Mouse (Mus musculus): Measurements from ENCODE around the gene Smoc1. TPM values are rescaled to one million over a fixed set of nuclear protein-coding genes. Genes with fewer than 3 reads are reported as not detected.
A peak's percentile ranks its signal among the peaks of the same experiment; 100 is the strongest.

The Smoc1 gene
- polyA plus RNA-seq, 1 experiment from 2014 or later = 27.1 TPM

GRCm38 (mm10) chr12:81188996-81189395 lies 162.4 kb downstream of the Smoc1 start:
- Histone ChIP-seq H3K27me3 (replicated peaks; ENCODE audit: low read depth, poor library complexity, severe bottlenecking) (no peaks in the 10 kb centered on the region), H3K27ac (replicated peaks) (no peak overlapping the region), H3K4me1 (0 out of 2 replicates have a peak, but pooled peaks cover under 1% of the 10 kb centered on the region), H3K36me3 (replicated peaks) (peaks cover 20% of the 10 kb centered on the region), H3K9me3 (no peaks in the 10 kb centered on the region), H3K4me3 (no peak overlapping the region)
- WGBS = 96% methylated on average over 4 of the region's 4 CpGs
- DNase-seq (ENCODE audit: low spot score) = no peak

GRCm38 (mm10) chr12:81189636-81190035 lies 163.0 kb downstream of the Smoc1 start:
- Histone ChIP-seq H3K4me1 (no peaks in the 10 kb centered on the region), H3K4me3 (no peak overlapping the region), H3K27ac (replicated peaks) (no peak overlapping the region), H3K36me3 (replicated peaks) (peaks cover 14% of the 10 kb centered on the region), H3K27me3 (replicated peaks; ENCODE audit: low read depth, poor library complexity, severe bottlenecking) (no peaks in the 10 kb centered on the region), H3K9me3 (no peaks in the 10 kb centered on the region)
- WGBS = 81% methylated on average over 1 of the region's 1 CpGs
- DNase-seq (ENCODE audit: low spot score) = no peak

- no peak overlapping the region for H3K27ac ChIP-seq (replicated peaks)
- H3K9me3 ChIP-seq = no peaks in the 10 kb centered on the region
- no peaks in the 10 kb centered on the region for H3K36me3 ChIP-seq (replicated peaks)
- WGBS = 90% methylated on average over 2 of the region's 2 CpGs
- H3K4me3 ChIP-seq = no peak overlapping the region
- no peaks in the 10 kb centered on the region for H3K4me1 ChIP-seq
- DNase-seq (ENCODE audit: low spot score) = no peak
- no peaks in the 10 kb centered on the region; the same call in 1 of the 2 replicates for H3K27me3 ChIP-seq (replicated peaks; ENCODE audit: low read depth, poor library complexity, severe bottlenecking)
These were observed 167.4 kb downstream of the Smoc1 start for GRCm38 (mm10) chr12:81193968-81194367.

- DNase-seq (ENCODE audit: low spot score) = no peak
- Histone ChIP-seq H3K9me3 (no peaks in the 10 kb centered on the region), H3K27me3 (replicated peaks; ENCODE audit: low read depth, poor library complexity, severe bottlenecking) (no peaks in the 10 kb centered on the region; the same call in 1 of the 2 replicates), H3K4me1 (peaks cover 8% of the 10 kb centered on the region), H3K4me3 (no peak overlapping the region), H3K36me3 (replicated peaks) (no peaks in the 10 kb centered on the region), H3K27ac (replicated peaks) (no peak overlapping the region)
- 79% methylated on average over 5 of the region's 5 CpGs for WGBS
These were observed 171.0 kb downstream of the Smoc1 start for GRCm38 (mm10) chr12:81197468-81198075.

- Histone ChIP-seq H3K9me3 (no peaks in the 10 kb centered on the region), H3K4me3 (no peak overlapping the region), H3K36me3 (replicated peaks) (no peaks in the 10 kb centered on the region), H3K27me3 (replicated peaks; ENCODE audit: low read depth, poor library complexity, severe bottlenecking) (no peaks in the 10 kb centered on the region; the same call in 1 of the 2 replicates), H3K4me1 (peaks cover 13% of the 10 kb centered on the region), H3K27ac (replicated peaks) (no peak overlapping the region)
- DNase-seq (ENCODE audit: low spot score) = peak; percentile 79
- 29% methylated on average over 23 of the region's 23 CpGs for WGBS
These were observed 172.8 kb downstream of the Smoc1 start for GRCm38 (mm10) chr12:81199280-81199955.

- Histone ChIP-seq H3K4me3 (no peak overlapping the region), H3K4me1 (peaks cover 13% of the 10 kb centered on the region), H3K9me3 (no peaks in the 10 kb centered on the region), H3K27me3 (replicated peaks; ENCODE audit: low read depth, poor library complexity, severe bottlenecking) (no peaks in the 10 kb centered on the region; the same call in 1 of the 2 replicates), H3K27ac (replicated peaks) (no peak overlapping the region), H3K36me3 (replicated peaks) (no peaks in the 10 kb centered on the region)
- 33% methylated on average over 1 of the region's 1 CpGs for WGBS
- no peak for DNase-seq (ENCODE audit: low spot score)
These were observed 176.6 kb downstream of the Smoc1 start for GRCm38 (mm10) chr12:81203226-81203625.

GRCm38 (mm10) chr12:81205619-81206560 lies 179.3 kb downstream of the Smoc1 start:
- H3K27me3 ChIP-seq (replicated peaks; ENCODE audit: low read depth, poor library complexity, severe bottlenecking) = no peaks in the 10 kb centered on the region
- WGBS = 23% methylated on average over 6 of the region's 6 CpGs
- peak; percentile 79 for DNase-seq (ENCODE audit: low spot score)
- H3K4me1 ChIP-seq = peaks cover 5% of the 10 kb centered on the region
- no peaks in the 10 kb centered on the region for H3K36me3 ChIP-seq (replicated peaks)
- no peaks in the 10 kb centered on the region for H3K9me3 ChIP-seq
- no peak overlapping the region for H3K27ac ChIP-seq (replicated peaks)
- H3K4me3 ChIP-seq = no peak overlapping the region

GRCm38 (mm10) chr12:81208559-81208958 lies 182.0 kb downstream of the Smoc1 start:
- H3K9me3 ChIP-seq = no peaks in the 10 kb centered on the region
- DNase-seq (ENCODE audit: low spot score) = no peak
- WGBS = 69% methylated on average over 2 of the region's 2 CpGs
- H3K27ac ChIP-seq (replicated peaks) = no peak overlapping the region
- H3K36me3 ChIP-seq (replicated peaks) = no peaks in the 10 kb centered on the region
- no peak overlapping the region for H3K4me3 ChIP-seq
- H3K4me1 ChIP-seq = no peaks in the 10 kb centered on the region
- no peaks in the 10 kb centered on the region for H3K27me3 ChIP-seq (replicated peaks; ENCODE audit: low read depth, poor library complexity, severe bottlenecking)

GRCm38 (mm10) chr12:81219339-81219738 lies 192.7 kb downstream of the Smoc1 start:
- WGBS = 74% methylated on average over 4 of the region's 4 CpGs
- Histone ChIP-seq H3K4me3 (no peak overlapping the region), H3K27me3 (replicated peaks; ENCODE audit: low read depth, poor library complexity, severe bottlenecking) (no peaks in the 10 kb centered on the region), H3K9me3 (no peaks in the 10 kb centered on the region), H3K36me3 (replicated peaks) (no peaks in the 10 kb centered on the region), H3K27ac (replicated peaks) (no peak overlapping the region), H3K4me1 (no peaks in the 10 kb centered on the region)
- DNase-seq (ENCODE audit: low spot score) = no peak

GRCm38 (mm10) chr12:81223276-81223675 lies 196.7 kb downstream of the Smoc1 start:
- Histone ChIP-seq H3K27ac (replicated peaks) (no peak overlapping the region), H3K27me3 (replicated peaks; ENCODE audit: low read depth, poor library complexity, severe bottlenecking) (no peaks in the 10 kb centered on the region), H3K36me3 (replicated peaks) (no peaks in the 10 kb centered on the region), H3K4me1 (peaks cover 8% of the 10 kb centered on the region), H3K4me3 (no peak overlapping the region), H3K9me3 (no peaks in the 10 kb centered on the region)
- WGBS = 70% methylated on average over 2 of the region's 2 CpGs
- no peak for DNase-seq (ENCODE audit: low spot score)

GRCm38 (mm10) chr12:81224843-81225242 lies 198.2 kb downstream of the Smoc1 start:
- Histone ChIP-seq H3K4me3 (no peak overlapping the region), H3K9me3 (no peaks in the 10 kb centered on the region), H3K27ac (replicated peaks) (no peak overlapping the region), H3K27me3 (replicated peaks; ENCODE audit: low read depth, poor library complexity, severe bottlenecking) (no peaks in the 10 kb centered on the region), H3K4me1 (peaks cover 8% of the 10 kb centered on the region), H3K36me3 (replicated peaks) (no peaks in the 10 kb centered on the region)
- WGBS = 86% methylated on average over 2 of the region's 2 CpGs
- no peak for DNase-seq (ENCODE audit: low spot score)

- DNase-seq (ENCODE audit: low spot score) = no peak
- H3K4me1 ChIP-seq = peaks cover 8% of the 10 kb centered on the region
- no peak overlapping the region for H3K27ac ChIP-seq (replicated peaks)
- WGBS = 48% methylated on average over 6 of the region's 6 CpGs
- no peaks in the 10 kb centered on the region for H3K27me3 ChIP-seq (replicated peaks; ENCODE audit: low read depth, poor library complexity, severe bottlenecking)
- no peaks in the 10 kb centered on the region for H3K36me3 ChIP-seq (replicated peaks)
- H3K9me3 ChIP-seq = no peaks in the 10 kb centered on the region
- H3K4me3 ChIP-seq = no peak overlapping the region
These were observed 199.5 kb downstream of the Smoc1 start for GRCm38 (mm10) chr12:81225966-81226577.
